Mouse (Mus musculus) cerebellum, adult 18-20 months (tissue): ENCODE measurements at regions not wholly inside any gene's neighbourhood (a gene's known extent, or its start where the extent isn't known, plus 50 kb on each side); places are given as distances from the start of the nearest gene placed in this dataset.
A peak's percentile ranks its signal among the peaks of the same experiment; 100 is the strongest.

Experiments used
- DNase-seq, 2 experiments: peaks; one replicate each; pipeline ENCODE4 v3.0.0; 2021

- no peak for DNase-seq
These were observed 263.6 kb upstream of the Slc30a5 start for GRCm38 (mm10) chr13:101096856-101097255.

- no peak for DNase-seq
These were observed 263.0 kb upstream of the Slc30a5 start for GRCm38 (mm10) chr13:101096221-101096620.

GRCm38 (mm10) chr13:101095057-101095831 is 262.0 kb upstream of the Slc30a5 start:
- DNase-seq, result no peak

GRCm38 (mm10) chr13:101092743-101093131 is 259.5 kb upstream of the Slc30a5 start:
- peak in 1 of 2 experiments; percentile 19 for DNase-seq

GRCm38 (mm10) chr13:101092033-101092742 is 259.0 kb upstream of the Slc30a5 start:
- peak; percentile 62 to 73 for DNase-seq

GRCm38 (mm10) chr13:101085182-101085581 is 252.0 kb upstream of the Slc30a5 start:
- DNase-seq, result no peak

GRCm38 (mm10) chr13:101084193-101084592 is 251.0 kb upstream of the Slc30a5 start:
- no peak for DNase-seq

GRCm38 (mm10) chr13:101083416-101083815 is 250.2 kb upstream of the Slc30a5 start:
- no peak for DNase-seq

- peak in 1 of 2 experiments; percentile 13 for DNase-seq
These were observed 235.3 kb upstream of the Slc30a5 start for GRCm38 (mm10) chr13:101068489-101068888.

GRCm38 (mm10) chr13:101062582-101062981 is 229.4 kb upstream of the Slc30a5 start:
- DNase-seq, result no peak

GRCm38 (mm10) chr13:101061233-101062144 is 228.3 kb upstream of the Slc30a5 start:
- no peak for DNase-seq

GRCm38 (mm10) chr13:101049511-101049910 is 216.3 kb upstream of the Slc30a5 start:
- no peak for DNase-seq

- DNase-seq, result no peak
These were observed 199.4 kb upstream of the Slc30a5 start for GRCm38 (mm10) chr13:101032594-101032993.

GRCm38 (mm10) chr13:101026043-101026442 is 192.8 kb upstream of the Slc30a5 start:
- DNase-seq, result no peak

- no peak for DNase-seq
These were observed 192.3 kb upstream of the Slc30a5 start for GRCm38 (mm10) chr13:101025488-101025887.

- no peak for DNase-seq
These were observed 191.7 kb upstream of the Slc30a5 start for GRCm38 (mm10) chr13:101024971-101025370.

GRCm38 (mm10) chr13:101019272-101019676 is 186.0 kb upstream of the Slc30a5 start:
- no peak for DNase-seq

- no peak for DNase-seq
These were observed 183.8 kb upstream of the Slc30a5 start for GRCm38 (mm10) chr13:101017041-101017440.

- no peak for DNase-seq
These were observed 183.0 kb upstream of the Slc30a5 start for GRCm38 (mm10) chr13:101016181-101016580.

GRCm38 (mm10) chr13:101015435-101015834 is 182.2 kb upstream of the Slc30a5 start:
- no peak for DNase-seq

- DNase-seq, result no peak
These were observed 180.4 kb upstream of the Slc30a5 start for GRCm38 (mm10) chr13:101013604-101014003.

GRCm38 (mm10) chr13:100990646-100991045 is 157.4 kb upstream of the Slc30a5 start:
- no peak for DNase-seq
